ENCODE assay signal across 13 mouse cellular contexts in the genomic region with DNA sequence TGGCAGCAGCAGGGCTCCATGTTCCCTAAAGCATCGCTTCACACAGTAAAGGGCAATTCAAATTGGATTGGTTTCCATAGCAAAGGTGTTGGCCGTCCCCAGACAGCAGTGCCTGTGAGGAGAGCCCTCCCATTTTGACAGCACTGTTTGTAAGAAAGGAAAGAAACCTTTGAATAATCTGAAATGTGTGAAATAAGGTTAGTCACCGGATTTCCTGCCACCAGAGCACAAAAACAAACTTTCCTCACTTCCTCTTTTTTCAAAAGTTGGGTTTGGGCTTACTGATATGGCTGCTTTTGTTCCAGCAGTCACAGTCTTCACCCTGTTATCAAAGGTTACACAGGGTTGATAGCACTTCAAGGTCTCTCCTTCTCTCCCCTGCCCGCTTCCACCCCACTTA. TPM values are rescaled to one million over a fixed set of nuclear protein-coding genes. Genes with fewer than 3 reads are reported as not detected.
DNase-seq lines count a peak whose midpoint lies in the region; ATAC-seq and TF ChIP-seq lines count a peak whose summit lies in the region.
"Had no signal": no experiment of that assay in that cellular context is flagged by ENCODE, and none has a peak within 500 bp of the region (broad histone marks: within the 10 kb centered on the region; RNA-seq: fewer than 3 reads in every experiment).

No protein-coding gene starts in this region.

- intact Hi-C loops in heart, postnatal 10 days (cut with DNase I) = no loop called here

- H3K9me3 ChIP-seq in stomach, embryonic 15.5 days = no peaks in the 10 kb centered on the region
- no peaks in the 10 kb centered on the region for H3K9me3 ChIP-seq in stomach, postnatal 0 days (ENCODE audit: control insufficient read depth, low read length)
- peaks cover 10% of the 10 kb centered on the region for H3K9me3 ChIP-seq in megakaryocyte, embryonic 14.5 days
- no peaks in the 10 kb centered on the region for H3K9me3 ChIP-seq in forebrain, postnatal 0 days (ENCODE audit: low read length)
- H3K9me3 ChIP-seq in midbrain, embryonic 14.5 days (ENCODE audit: control insufficient read depth, low read length) = no peaks in the 10 kb centered on the region
- H3K9me3 ChIP-seq: midbrain, embryonic 15.5 days had no signal

- WGBS in stomach, embryonic 15.5 days = 51% methylated on average over 4 of the region's 4 CpGs
- WGBS in stomach, postnatal 0 days = 51% methylated on average over 4 of the region's 4 CpGs
- WGBS in forebrain, postnatal 0 days = 51% methylated on average over 4 of the region's 4 CpGs
- WGBS in midbrain, embryonic 14.5 days = 35% methylated on average over 4 of the region's 4 CpGs

- no peak overlapping the region for H3K9ac ChIP-seq in stomach, embryonic 15.5 days
- no peak overlapping the region for H3K9ac ChIP-seq in stomach, postnatal 0 days (ENCODE audit: low read length)
- no peak overlapping the region for H3K9ac ChIP-seq in forebrain, postnatal 0 days
- no peak overlapping the region for H3K9ac ChIP-seq in midbrain, embryonic 14.5 days (replicated peaks; ENCODE audit: low read length)
- H3K9ac ChIP-seq: midbrain, embryonic 15.5 days had no signal

- H3K4me3 ChIP-seq in stomach, embryonic 15.5 days (replicated peaks) = no peak overlapping the region
- no peak overlapping the region for H3K4me3 ChIP-seq in stomach, postnatal 0 days (ENCODE audit: low read depth, low read length)
- H3K4me3 ChIP-seq in bone marrow macrophage, adult 2 months (ENCODE audit: insufficient read depth, low read length) = no peak overlapping the region
- peak overlapping the region; percentile 65 for H3K4me3 ChIP-seq in megakaryocyte, embryonic 14.5 days (replicated peaks)
- no peak overlapping the region for H3K4me3 ChIP-seq in forebrain, postnatal 0 days (ENCODE audit: low read depth, low read length)
- H3K4me3 ChIP-seq in midbrain, embryonic 14.5 days (replicated peaks; ENCODE audit: low read depth, low read length) = no peak overlapping the region
- H3K4me3 ChIP-seq: left cerebral cortex, adult 2 months; midbrain, embryonic 15.5 days had no signal

- TF ChIP-seq EP300 in stomach, postnatal 0 days (optimal IDR thresholded peaks at IDR 0.05) = no peak

- TF ChIP-seq CTCF in stomach, postnatal 0 days (IDR thresholded peaks at IDR 0.05; ENCODE audit: low read depth) = no peak
- TF ChIP-seq CTCF in bone marrow macrophage, adult 2 months (IDR thresholded peaks at IDR 0.05; ENCODE audit: low read depth, low read length) = no peak
- TF ChIP-seq CTCF in forebrain, postnatal 0 days (IDR thresholded peaks at IDR 0.05; ENCODE audit: low read depth) = no peak

- ATAC-seq in stomach, embryonic 15.5 days (ENCODE audit: insufficient read depth, low FRiP score, low read depth) = peak; percentile 50; the same call in 1 of the 2 replicates
- ATAC-seq in stomach, postnatal 0 days (ENCODE audit: low FRiP score, low TSS enrichment) = no peak
- ATAC-seq in forebrain, postnatal 0 days = no peak
- ATAC-seq in midbrain, embryonic 14.5 days (ENCODE audit: low FRiP score, low TSS enrichment) = no peak
- ATAC-seq: midbrain, embryonic 15.5 days; Patski had no signal

- no peaks in the 10 kb centered on the region for H3K36me3 ChIP-seq in stomach, embryonic 15.5 days
- no peaks in the 10 kb centered on the region for H3K36me3 ChIP-seq in stomach, postnatal 0 days (ENCODE audit: control insufficient read depth, insufficient read depth, low read length)
- no peaks in the 10 kb centered on the region for H3K36me3 ChIP-seq in megakaryocyte, embryonic 14.5 days (replicated peaks; ENCODE audit: low read length)
- no peaks in the 10 kb centered on the region for H3K36me3 ChIP-seq in forebrain, postnatal 0 days (ENCODE audit: insufficient read depth)
- H3K36me3 ChIP-seq in midbrain, embryonic 14.5 days (ENCODE audit: control insufficient read depth, insufficient read depth, low read length) = no peaks in the 10 kb centered on the region
- H3K36me3 ChIP-seq: midbrain, embryonic 15.5 days had no signal

- no peak for TF ChIP-seq POLR2A in bone marrow macrophage, adult 2 months (IDR thresholded peaks at IDR 0.05; ENCODE audit: borderline replicate concordance, low read depth, low read length)

- no peak overlapping the region for H3K4me2 ChIP-seq in stomach, embryonic 15.5 days
- no peak overlapping the region for H3K4me2 ChIP-seq in stomach, postnatal 0 days (replicated peaks; ENCODE audit: low read depth)
- H3K4me2 ChIP-seq in forebrain, postnatal 0 days (ENCODE audit: low read depth) = no peak overlapping the region
- no peak overlapping the region for H3K4me2 ChIP-seq in midbrain, embryonic 14.5 days (ENCODE audit: low read length)
- H3K4me2 ChIP-seq: midbrain, embryonic 15.5 days had no signal

- H3K27me3 ChIP-seq in stomach, embryonic 15.5 days (replicated peaks) = no peaks in the 10 kb centered on the region
- H3K27me3 ChIP-seq in stomach, postnatal 0 days (ENCODE audit: control insufficient read depth, insufficient read depth, low read length) = no peaks in the 10 kb centered on the region
- H3K27me3 ChIP-seq in megakaryocyte, embryonic 14.5 days (replicated peaks) = peaks cover 12% of the 10 kb centered on the region
- no peaks in the 10 kb centered on the region for H3K27me3 ChIP-seq in forebrain, postnatal 0 days (ENCODE audit: insufficient read depth, low read length)
- H3K27me3 ChIP-seq in midbrain, embryonic 14.5 days (ENCODE audit: control insufficient read depth, insufficient read depth, low read length) = no peaks in the 10 kb centered on the region
- H3K27me3 ChIP-seq: midbrain, embryonic 15.5 days had no signal

- H3K4me1 ChIP-seq in stomach, embryonic 15.5 days = no peaks in the 10 kb centered on the region
- no peaks in the 10 kb centered on the region for H3K4me1 ChIP-seq in stomach, postnatal 0 days (replicated peaks; ENCODE audit: control insufficient read depth, insufficient read depth)
- peaks cover 14% of the 10 kb centered on the region for H3K4me1 ChIP-seq in bone marrow macrophage, adult 2 months (ENCODE audit: control insufficient read depth, insufficient read depth, low read length)
- H3K4me1 ChIP-seq in megakaryocyte, embryonic 14.5 days = peaks cover 12% of the 10 kb centered on the region
- no peaks in the 10 kb centered on the region for H3K4me1 ChIP-seq in forebrain, postnatal 0 days (ENCODE audit: insufficient read depth)
- no peaks in the 10 kb centered on the region for H3K4me1 ChIP-seq in midbrain, embryonic 14.5 days (ENCODE audit: control insufficient read depth, insufficient read depth, low read length)
- H3K4me1 ChIP-seq: midbrain, embryonic 15.5 days had no signal

- DNase-seq in stomach, postnatal 0 days (ENCODE audit: low spot score) = no peak
- DNase-seq in thymus, postnatal 4 days = peak; percentile 14
- DNase-seq in heart, postnatal 10 days = no peak
- DNase-seq in forebrain, postnatal 0 days = no peak
- no peak for DNase-seq in midbrain, embryonic 14.5 days
- DNase-seq: heart, postnatal 36 days had no signal

- no peak overlapping the region for H3K27ac ChIP-seq in stomach, embryonic 15.5 days
- no peak overlapping the region for H3K27ac ChIP-seq in stomach, postnatal 0 days (replicated peaks)
- H3K27ac ChIP-seq in bone marrow macrophage, adult 2 months (ENCODE audit: insufficient read depth, low read depth, low read length) = peak overlapping the region; percentile 14; the same call in 1 of the 2 replicates
- no peak overlapping the region for H3K27ac ChIP-seq in forebrain, postnatal 0 days (ENCODE audit: low read depth, low read length)
- no peak overlapping the region for H3K27ac ChIP-seq in midbrain, embryonic 14.5 days (replicated peaks; ENCODE audit: low read depth, low read length)
- H3K27ac ChIP-seq: kidney, postnatal 0 days; left cerebral cortex, adult 2 months; midbrain, embryonic 15.5 days had no signal

RNA-seq across cellular contexts. Expression of gene Stk26, which starts 35.2 kb away (rescaled TPM):
- polyA plus RNA-seq in stomach, embryonic 15.5 days (2015; fragmentation: Nextera tagmentation; extraction: Ambion mirVana) = 6.6 and 8.4 TPM in 2 replicates
- 3.5 and 4.5 TPM in 2 replicates for polyA plus RNA-seq in stomach, postnatal 0 days (2015; fragmentation: Nextera tagmentation; extraction: Ambion mirVana)
- 0.59 and 1.1 TPM in 2 replicates for polyA plus RNA-seq in bone marrow macrophage, adult 2 months (2012; ENCODE audit: insufficient read depth, insufficient read length, missing spikeins)
- 3.5 and 3.7 TPM in 2 replicates for polyA plus RNA-seq in megakaryocyte, embryonic 14.5 days (2012; ENCODE audit: insufficient read depth, low replicate concordance)
- 1 to 10 TPM; 2.6 to 3.0 TPM for total RNA-seq in heart, postnatal 10 days (2021)
- total RNA-seq in forebrain, postnatal 0 days (2014; rRNA removed) = 3.2 and 4.9 TPM in 2 replicates
- 1.1 and 1.7 TPM in 2 replicates for polyA plus RNA-seq in forebrain, postnatal 0 days (2015; fragmentation: Nextera tagmentation; extraction: Ambion mirVana)
- 0.17 and 0.30 TPM in 2 replicates for polyA plus RNA-seq in midbrain, embryonic 14.5 days (2014; fragmentation: Nextera tagmentation; extraction: Ambion mirVana)
- polyA plus RNA-seq: Patski had no signal
